Comparison of ENCODE assay signal across 25 mouse cellular contexts in genomic region chr12:56297099-56297498, GRCm38 (mm10). TPM values are rescaled to one million over a fixed set of nuclear protein-coding genes. Genes with fewer than 3 reads are reported as not detected.
DNase-seq lines count a peak whose midpoint lies in the region; ATAC-seq and TF ChIP-seq lines count a peak whose summit lies in the region.
"Had no signal": no experiment of that assay in that cellular context is flagged by ENCODE, and none has a peak within 500 bp of the region (broad histone marks: within the 10 kb centered on the region; RNA-seq: fewer than 3 reads in every experiment).

No protein-coding gene starts in this region.

- H3K4me3 ChIP-seq in forebrain, embryonic 14.5 days (ENCODE audit: low read depth, low read length) = no peak overlapping the region
- H3K4me3 ChIP-seq in forebrain, embryonic 10.5 days = no peak overlapping the region
- H3K4me3 ChIP-seq in lung, postnatal 0 days (ENCODE audit: low read depth, low read length) = no peak overlapping the region
- H3K4me3 ChIP-seq in ES-Bruce4 (ENCODE audit: low read depth, low read length) = no peak overlapping the region
- no peak overlapping the region for H3K4me3 ChIP-seq in embryonic facial prominence, embryonic 14.5 days (ENCODE audit: low read depth, low read length)
- H3K4me3 ChIP-seq: embryonic facial prominence, embryonic 12.5 days; erythroblast, embryonic 14.5 days; forebrain, embryonic 12.5 days; heart, embryonic 10.5 days; heart, embryonic 15.5 days; limb, embryonic 12.5 days; liver, embryonic 15.5 days; neural tube, embryonic 15.5 days; stomach, embryonic 15.5 days had no signal

- H3K27me3 ChIP-seq in forebrain, embryonic 14.5 days (replicated peaks; ENCODE audit: control insufficient read depth, insufficient read depth, low read length) = 0 out of 2 replicates have a peak, but pooled peaks cover 6% of the 10 kb centered on the region
- peaks cover 69% of the 10 kb centered on the region for H3K27me3 ChIP-seq in forebrain, embryonic 10.5 days (ENCODE audit: poor library complexity, severe bottlenecking)
- H3K27me3 ChIP-seq in lung, postnatal 0 days (replicated peaks; ENCODE audit: insufficient read depth, low read length) = no peaks in the 10 kb centered on the region
- H3K27me3 ChIP-seq in ES-Bruce4 (ENCODE audit: control insufficient read depth, insufficient read depth, low read length, poor library complexity, severe bottlenecking) = no peaks in the 10 kb centered on the region
- 0 out of 2 replicates have a peak, but pooled peaks cover 3% of the 10 kb centered on the region for H3K27me3 ChIP-seq in embryonic facial prominence, embryonic 14.5 days (replicated peaks; ENCODE audit: control insufficient read depth, insufficient read depth, low read length)
- H3K27me3 ChIP-seq: embryonic facial prominence, embryonic 12.5 days; heart, embryonic 15.5 days; stomach, embryonic 15.5 days had no signal

- intact Hi-C loops in left cerebral cortex, postnatal 14 days (cut with DNase I) = no loop called here

- no peak for TF ChIP-seq CTCF in lung, postnatal 0 days (IDR thresholded peaks at IDR 0.05)
- no peak for TF ChIP-seq CTCF in ES-Bruce4 (IDR thresholded peaks at IDR 0.05; ENCODE audit: low read depth, low read length)

- H3K4me2 ChIP-seq in forebrain, embryonic 14.5 days (ENCODE audit: low read length) = no peak overlapping the region
- H3K4me2 ChIP-seq in lung, postnatal 0 days (replicated peaks; ENCODE audit: low read depth, low read length) = no peak overlapping the region
- no peak overlapping the region for H3K4me2 ChIP-seq in embryonic facial prominence, embryonic 14.5 days (ENCODE audit: low read depth, low read length)
- H3K4me2 ChIP-seq: embryonic facial prominence, embryonic 12.5 days; heart, embryonic 15.5 days; limb, embryonic 12.5 days; liver, embryonic 15.5 days; neural tube, embryonic 15.5 days; stomach, embryonic 15.5 days had no signal

- 0 out of 2 replicates have a peak, but pooled peaks have one; percentile 30 for ATAC-seq in forebrain, embryonic 14.5 days
- no peak for ATAC-seq in lung, postnatal 0 days
- no peak for ATAC-seq in embryonic facial prominence, embryonic 14.5 days (ENCODE audit: low read depth)

- DNase-seq in forebrain, embryonic 14.5 days (ENCODE audit: low spot score) = peak; percentile 59
- no peak for DNase-seq in forebrain, embryonic 10.5 days (ENCODE audit: extremely low spot score, low spot score)
- DNase-seq in lung, postnatal 0 days (ENCODE audit: low spot score) = no peak
- no peak for DNase-seq in lung, postnatal 10 days
- peak; percentile 40 for DNase-seq in embryonic facial prominence, embryonic 14.5 days (ENCODE audit: low spot score)
- DNase-seq in urinary bladder, postnatal 14 days (ENCODE audit: low spot score) = no peak
- DNase-seq in left cerebral cortex, postnatal 14 days (ENCODE audit: low spot score in 2 of 2) = no peak
- DNase-seq: adrenal gland, adult 8-10 months; cerebellum, adult 8-10 months; cerebellum, postnatal 25 days; gastrocnemius, postnatal 25 days; heart, adult 11 months; retina, postnatal 1 day; right cerebral cortex, postnatal 25 days had no signal

- 44% methylated on average over 5 of the region's 5 CpGs for WGBS in forebrain, embryonic 14.5 days
- WGBS in forebrain, embryonic 10.5 days = 74% methylated on average over 5 of the region's 5 CpGs
- 39% methylated on average over 5 of the region's 5 CpGs for WGBS in lung, postnatal 0 days
- WGBS in embryonic facial prominence, embryonic 14.5 days = 43% methylated on average over 5 of the region's 5 CpGs

- no peak for TF ChIP-seq POLR2A in ES-Bruce4 (IDR thresholded peaks at IDR 0.05; ENCODE audit: insufficient read depth, low read length)

- no peak overlapping the region for H3K9ac ChIP-seq in forebrain, embryonic 14.5 days (ENCODE audit: low read length)
- no peak overlapping the region for H3K9ac ChIP-seq in lung, postnatal 0 days (replicated peaks; ENCODE audit: low read depth)
- peak overlapping the region; percentile 17; the same call in 1 of the 2 replicates for H3K9ac ChIP-seq in ES-Bruce4 (ENCODE audit: low read depth, poor library complexity, severe bottlenecking)
- H3K9ac ChIP-seq in embryonic facial prominence, embryonic 14.5 days (ENCODE audit: low read depth, low read length) = no peak overlapping the region
- H3K9ac ChIP-seq: embryonic facial prominence, embryonic 12.5 days; forebrain, embryonic 12.5 days; heart, embryonic 15.5 days; limb, embryonic 12.5 days; liver, embryonic 15.5 days; neural tube, embryonic 15.5 days; stomach, embryonic 15.5 days had no signal

- no peak overlapping the region for H3K27ac ChIP-seq in forebrain, embryonic 14.5 days (ENCODE audit: low read depth, low read length)
- no peak overlapping the region for H3K27ac ChIP-seq in forebrain, embryonic 10.5 days
- H3K27ac ChIP-seq in lung, postnatal 0 days (ENCODE audit: low read length) = peak overlapping the region; percentile 79
- peak overlapping the region; percentile 78 for H3K27ac ChIP-seq in ES-Bruce4 (ENCODE audit: insufficient read depth, low read length)
- no peak overlapping the region for H3K27ac ChIP-seq in embryonic facial prominence, embryonic 14.5 days (replicated peaks; ENCODE audit: low read depth, low read length)
- H3K27ac ChIP-seq: embryonic facial prominence, embryonic 12.5 days; forebrain, embryonic 12.5 days; heart, embryonic 10.5 days; heart, embryonic 15.5 days; limb, embryonic 12.5 days; liver, embryonic 15.5 days; macrophage; neural tube, embryonic 15.5 days; stomach, embryonic 15.5 days had no signal

- no peaks in the 10 kb centered on the region for H3K36me3 ChIP-seq in forebrain, embryonic 14.5 days (ENCODE audit: control insufficient read depth, insufficient read depth, low read length)
- H3K36me3 ChIP-seq in forebrain, embryonic 10.5 days (replicated peaks) = no peaks in the 10 kb centered on the region
- H3K36me3 ChIP-seq in lung, postnatal 0 days (ENCODE audit: insufficient read depth, low read length) = no peaks in the 10 kb centered on the region
- no peaks in the 10 kb centered on the region for H3K36me3 ChIP-seq in ES-Bruce4 (ENCODE audit: control insufficient read depth, insufficient read depth, low read length, poor library complexity, severe bottlenecking)
- H3K36me3 ChIP-seq in embryonic facial prominence, embryonic 14.5 days (ENCODE audit: control insufficient read depth, insufficient read depth, low read length) = no peaks in the 10 kb centered on the region
- H3K36me3 ChIP-seq: embryonic facial prominence, embryonic 12.5 days; forebrain, embryonic 12.5 days; heart, embryonic 10.5 days; heart, embryonic 15.5 days; limb, embryonic 12.5 days; liver, embryonic 15.5 days; neural tube, embryonic 15.5 days; stomach, embryonic 15.5 days had no signal

- no peaks in the 10 kb centered on the region for H3K9me3 ChIP-seq in forebrain, embryonic 14.5 days (replicated peaks; ENCODE audit: control insufficient read depth, low read length)
- no peaks in the 10 kb centered on the region for H3K9me3 ChIP-seq in forebrain, embryonic 10.5 days
- H3K9me3 ChIP-seq in lung, postnatal 0 days (ENCODE audit: low read length) = no peaks in the 10 kb centered on the region
- H3K9me3 ChIP-seq in ES-Bruce4 (replicated peaks; ENCODE audit: control insufficient read depth, insufficient read depth, low read length, poor library complexity, severe bottlenecking) = no peaks in the 10 kb centered on the region
- no peaks in the 10 kb centered on the region for H3K9me3 ChIP-seq in embryonic facial prominence, embryonic 14.5 days (ENCODE audit: control insufficient read depth, low read length)
- H3K9me3 ChIP-seq: embryonic facial prominence, embryonic 12.5 days; forebrain, embryonic 12.5 days; heart, embryonic 10.5 days; heart, embryonic 15.5 days; limb, embryonic 12.5 days; liver, embryonic 15.5 days; neural tube, embryonic 15.5 days; stomach, embryonic 15.5 days had no signal

- TF ChIP-seq EP300 in lung, postnatal 0 days (IDR thresholded peaks at IDR 0.05) = no peak
- no peak for TF ChIP-seq EP300 in ES-Bruce4 (IDR thresholded peaks at IDR 0.05; ENCODE audit: insufficient read depth, low read depth, low read length)

- H3K4me1 ChIP-seq in forebrain, embryonic 14.5 days (ENCODE audit: control insufficient read depth, insufficient read depth, low read length) = peaks cover 16% of the 10 kb centered on the region; the same call in 1 of the 2 replicates
- H3K4me1 ChIP-seq in forebrain, embryonic 10.5 days = peaks cover 38% of the 10 kb centered on the region
- peaks cover 9% of the 10 kb centered on the region; the same call in 1 of the 2 replicates for H3K4me1 ChIP-seq in lung, postnatal 0 days (ENCODE audit: insufficient read depth, low read depth, low read length)
- peaks cover 12% of the 10 kb centered on the region for H3K4me1 ChIP-seq in ES-Bruce4 (ENCODE audit: control insufficient read depth, insufficient read depth, low read length)
- peaks cover 10% of the 10 kb centered on the region; the same call in 1 of the 2 replicates for H3K4me1 ChIP-seq in embryonic facial prominence, embryonic 14.5 days (ENCODE audit: control insufficient read depth, insufficient read depth, low read length)
- H3K4me1 ChIP-seq: liver, embryonic 15.5 days had no signal

RNA-seq across cellular contexts. Expression of gene Mbip, which starts 48.6 kb away (rescaled TPM):
- polyA plus RNA-seq in forebrain, embryonic 14.5 days (2014; fragmentation: Nextera tagmentation; extraction: Ambion mirVana) = 50.3 and 58.8 TPM in 2 replicates
- polyA plus RNA-seq in forebrain, embryonic 10.5 days (2016; fragmentation: Nextera tagmentation; extraction: Ambion mirVana) = 64.1 and 65.7 TPM in 2 replicates
- 122 and 126 TPM in 2 replicates for polyA plus RNA-seq in lung, postnatal 0 days (2015; fragmentation: Nextera tagmentation; extraction: Ambion mirVana)
- 36.1 and 36.5 TPM in 2 replicates for polyA plus RNA-seq in ES-Bruce4 (2011; ENCODE audit: insufficient read depth, insufficient read length, low read depth, missing spikeins)
- polyA plus RNA-seq in embryonic facial prominence, embryonic 14.5 days (2014; fragmentation: Nextera tagmentation; extraction: Ambion mirVana) = 27.2 and 31.4 TPM in 2 replicates
- 10 to 100 TPM; 18.9 to 19.3 TPM for total RNA-seq in left cerebral cortex, postnatal 14 days (2021)

Comparison
In these comparisons a context has a peak if more than half of its experiments do, and no peak if none do; other contexts are left out.
1. DNase-seq: peak in forebrain, embryonic 14.5 days (single experiment) and embryonic facial prominence, embryonic 14.5 days (single experiment); none in forebrain, embryonic 10.5 days (single experiment), lung, postnatal 0 days (single experiment), lung, postnatal 10 days (single experiment), urinary bladder, postnatal 14 days (single experiment) and left cerebral cortex, postnatal 14 days (0 of 2).
2. H3K27ac ChIP-seq: peak in lung, postnatal 0 days (single experiment) and ES-Bruce4 (single experiment); none in forebrain, embryonic 14.5 days (single experiment), forebrain, embryonic 10.5 days (single experiment) and embryonic facial prominence, embryonic 14.5 days (single experiment).